Mouse (Mus musculus): ENCODE data around the gene Synpr.
"Not testable (repeated sequence)": the region's sequence is repeated elsewhere in the genome, so short reads cannot be mapped to it uniquely, and the experiment has no call there.

Synpr gene

DNA sequence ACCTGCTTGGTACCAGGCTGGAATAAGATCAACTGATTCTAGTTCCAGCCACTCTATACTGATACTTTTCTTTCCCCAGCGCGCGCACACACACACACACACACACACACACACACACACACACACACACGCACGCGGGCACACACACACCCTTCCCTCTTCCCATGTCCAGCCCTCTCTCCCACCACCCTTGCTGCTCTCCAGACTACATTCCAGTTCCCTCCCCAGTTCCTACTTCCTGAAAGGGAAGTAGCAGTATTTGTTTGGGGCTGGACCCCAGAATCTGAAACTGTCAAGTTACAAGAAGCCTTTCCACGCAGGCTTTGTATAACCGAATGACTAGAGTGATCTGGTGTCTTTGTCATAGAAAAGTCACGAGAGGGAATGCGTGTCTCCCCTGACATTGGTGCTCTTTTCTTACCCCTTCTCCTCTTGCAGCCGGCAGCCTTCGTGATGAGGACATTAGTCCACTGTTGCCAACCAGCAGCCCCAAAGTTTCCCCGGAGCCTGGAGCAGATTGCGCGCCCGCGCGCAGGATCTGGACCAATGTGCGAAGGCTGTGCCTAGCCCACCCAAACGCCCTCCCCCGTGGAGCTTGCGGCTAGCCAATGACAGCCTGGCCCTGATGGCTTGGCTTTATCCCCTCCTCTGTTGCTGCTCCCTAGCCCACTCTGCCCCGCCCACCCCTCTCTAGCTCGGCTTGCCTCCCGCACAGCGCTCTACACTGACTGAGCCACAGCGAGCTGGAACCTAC, at the start of gene Synpr:
Gene Synpr (plus strand): TSS at position 690 of the 754 bp plus-strand sequence.
- no peak for DNase-seq

- DNase-seq = no peak
Measured at GRCm38 (mm10) chr14:13236929-13237328, 47.7 kb upstream of the Synpr start.

GRCm38 (mm10) chr14:13247431-13247830, 37.1 kb upstream of the Synpr start:
- DNase-seq = no peak

DNA sequence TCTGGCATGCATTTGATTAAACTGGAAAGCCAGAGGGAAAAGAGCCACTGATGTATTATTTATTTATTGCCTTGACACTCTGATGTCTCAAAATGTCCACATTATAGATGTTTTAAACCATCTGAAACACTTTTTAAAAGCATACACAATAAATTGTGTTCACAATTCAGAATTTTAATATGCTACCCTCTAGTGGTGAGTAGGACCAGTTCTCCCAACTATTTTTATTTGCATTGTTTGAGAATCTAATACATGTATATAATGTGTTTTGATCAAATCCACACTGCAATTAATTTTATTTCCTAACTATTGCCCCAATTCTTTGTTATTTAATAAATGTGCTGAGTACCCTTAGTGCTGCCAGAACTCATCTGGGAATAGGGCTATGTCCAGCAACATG, 35.2 kb upstream of the Synpr start:
- no peak for DNase-seq

DNA sequence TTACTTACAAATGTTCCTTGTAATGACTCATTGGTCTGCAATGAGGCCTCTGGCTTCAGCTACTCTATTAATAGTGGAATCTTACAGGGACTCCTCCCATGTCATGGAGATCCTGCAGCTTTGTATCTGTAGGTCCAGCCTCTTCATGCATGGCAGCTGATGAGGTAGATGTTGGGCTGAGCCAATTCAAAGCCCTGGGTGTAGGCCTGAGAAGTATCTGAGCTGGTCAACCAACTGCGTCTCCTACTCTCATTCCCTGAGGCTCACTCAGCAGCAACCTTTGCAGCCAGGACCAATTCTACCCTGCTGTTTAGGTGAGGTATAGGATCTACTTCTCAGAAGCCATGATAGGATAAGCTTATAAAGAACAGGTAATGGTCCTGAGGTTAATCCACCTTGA, 32.0 kb upstream of the Synpr start:
- DNase-seq = no peak

- not testable (repeated sequence) for DNase-seq
Measured at GRCm38 (mm10) chr14:13254741-13255140, 29.8 kb upstream of the Synpr start.

DNA sequence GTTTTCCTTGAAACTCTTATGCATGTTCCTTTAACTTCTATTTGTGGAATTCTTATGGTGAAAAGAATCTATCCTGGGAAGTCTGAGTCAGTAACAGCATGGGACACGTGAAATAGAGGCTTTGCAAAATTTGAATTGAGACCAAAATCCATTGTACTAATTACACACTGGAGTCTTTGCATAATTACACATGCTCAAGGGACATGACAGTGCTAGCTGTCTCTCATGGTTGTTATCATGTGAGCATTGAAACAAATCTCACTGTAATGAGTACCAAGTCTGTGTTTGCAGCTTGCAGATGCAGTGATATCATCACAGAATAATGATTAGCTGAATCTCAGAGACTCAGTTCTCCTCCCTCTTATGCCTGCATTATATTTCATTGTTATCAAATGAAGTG, 22.2 kb upstream of the Synpr start:
- DNase-seq = no peak

DNA sequence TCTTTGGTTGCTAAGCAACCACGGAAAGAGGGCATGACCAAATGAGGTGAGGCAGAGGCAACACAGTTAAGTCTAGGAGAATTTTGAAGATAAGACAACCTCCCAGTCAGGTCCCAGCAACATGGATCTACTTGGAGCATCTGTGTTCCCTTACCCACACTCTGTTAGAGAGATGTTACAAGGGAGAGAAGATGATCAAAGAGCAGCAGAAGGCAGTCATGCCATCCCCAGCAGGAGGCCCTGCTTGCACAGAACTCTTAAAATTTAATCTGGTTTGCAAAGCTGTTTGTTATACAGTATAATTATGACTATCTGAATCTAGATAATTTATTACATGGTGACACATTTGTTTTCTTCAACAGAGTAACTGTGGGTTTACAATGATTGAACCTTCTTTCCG, 18.2 kb upstream of the Synpr start:
- no peak for DNase-seq

- no peak for DNase-seq
Measured at GRCm38 (mm10) chr14:13267181-13267580, 17.4 kb upstream of the Synpr start.

GRCm38 (mm10) chr14:13283211-13283610, 1.4 kb upstream of the Synpr start:
- no peak for DNase-seq

DNA sequence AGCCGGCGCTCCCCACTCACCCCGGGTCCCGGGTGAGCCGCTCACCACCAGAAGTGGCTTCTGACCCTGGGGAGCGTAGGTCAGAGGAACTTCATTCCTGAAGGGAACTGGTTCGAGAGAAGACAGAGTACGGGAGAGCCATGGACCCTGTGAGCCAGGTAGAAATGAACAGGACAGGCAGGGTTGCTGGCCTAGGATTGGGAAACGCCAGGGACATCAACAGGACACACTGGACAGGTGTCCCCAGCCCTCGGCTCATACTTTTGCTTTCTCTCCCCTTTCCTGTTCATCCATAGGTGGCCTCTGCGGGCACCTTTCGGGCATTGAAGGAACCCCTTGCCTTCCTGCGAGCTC, 242 bp downstream of the Synpr start:
- no peak for DNase-seq

DNA sequence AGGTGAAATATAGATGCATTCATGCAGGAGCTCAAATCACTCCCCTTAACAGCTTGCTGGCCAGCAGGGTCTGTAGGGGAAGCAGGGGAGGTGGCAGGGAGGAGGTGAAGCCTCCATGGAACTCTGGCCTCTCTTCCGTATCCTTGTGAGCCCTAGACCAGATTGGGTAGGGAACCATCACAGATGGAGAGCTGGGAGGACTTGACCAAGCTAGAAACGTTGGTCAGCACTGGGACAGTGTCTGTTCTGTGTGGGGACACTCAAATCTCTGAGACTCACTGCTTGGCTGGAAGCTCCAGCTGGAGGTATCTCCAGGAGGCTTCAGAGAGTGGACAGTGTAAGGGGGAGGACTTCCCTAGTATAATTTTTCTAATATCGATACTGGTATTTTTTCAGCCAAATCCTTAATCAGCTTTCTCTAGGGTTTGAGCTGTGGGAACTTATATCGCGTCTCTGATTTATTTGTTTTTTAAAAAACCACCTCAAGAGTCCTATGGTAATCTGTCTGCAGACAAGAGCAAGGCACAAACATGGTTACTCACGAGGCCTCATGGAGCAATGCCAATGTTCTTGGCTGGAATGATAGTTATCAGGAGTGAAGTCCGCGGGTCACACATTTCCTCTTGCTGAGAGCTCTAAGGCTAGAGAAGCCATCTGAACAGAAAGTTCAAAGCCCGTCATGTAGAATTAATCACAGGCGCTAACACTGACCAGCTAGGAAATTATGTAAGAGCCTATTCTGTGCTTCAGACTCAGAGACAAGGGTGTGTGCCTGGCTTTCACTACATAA, 956 bp downstream of the Synpr start:
- no peak for DNase-seq

- no peak for DNase-seq
Measured at GRCm38 (mm10) chr14:13294200-13294599, 9.6 kb downstream of the Synpr start.

DNA sequence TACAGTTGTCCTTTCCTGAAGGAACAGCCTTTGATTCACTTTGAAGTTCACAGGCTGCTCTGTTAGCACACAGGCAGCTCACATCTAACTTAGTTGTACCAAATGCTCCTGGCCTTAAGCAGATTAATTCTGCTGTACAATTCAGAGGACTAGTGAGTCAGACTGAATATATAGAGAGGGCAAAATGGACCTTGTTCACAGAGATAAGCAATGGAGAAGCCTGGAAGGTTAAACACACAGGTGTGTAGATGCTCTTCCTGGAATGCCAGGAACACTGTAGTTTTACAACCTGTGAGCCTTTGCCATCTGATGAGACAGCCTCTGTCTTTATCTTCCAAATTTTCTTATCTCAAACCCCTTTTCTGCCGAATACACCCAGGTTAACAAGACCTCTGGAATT, 29.7 kb downstream of the Synpr start:
- no peak for DNase-seq

DNA sequence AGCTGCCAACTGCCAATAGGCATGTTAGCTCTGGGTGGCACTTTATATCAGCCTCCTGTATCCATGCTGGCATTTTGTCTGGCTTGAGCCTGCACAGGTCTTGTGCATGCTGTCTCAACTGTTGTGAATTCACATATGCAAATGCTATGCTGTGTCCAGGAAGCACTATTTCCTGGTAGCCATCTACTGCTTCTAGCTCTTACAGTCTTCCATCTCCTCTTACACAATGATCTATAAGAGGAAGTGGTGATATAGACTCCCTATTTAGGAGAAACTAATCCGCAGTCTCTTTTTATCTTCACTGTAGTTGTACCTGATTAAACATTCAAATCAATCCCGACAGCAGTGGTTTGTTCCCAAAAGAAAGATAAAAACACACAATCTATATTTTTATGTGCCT, 43.9 kb downstream of the Synpr start:
- DNase-seq = no peak

DNA sequence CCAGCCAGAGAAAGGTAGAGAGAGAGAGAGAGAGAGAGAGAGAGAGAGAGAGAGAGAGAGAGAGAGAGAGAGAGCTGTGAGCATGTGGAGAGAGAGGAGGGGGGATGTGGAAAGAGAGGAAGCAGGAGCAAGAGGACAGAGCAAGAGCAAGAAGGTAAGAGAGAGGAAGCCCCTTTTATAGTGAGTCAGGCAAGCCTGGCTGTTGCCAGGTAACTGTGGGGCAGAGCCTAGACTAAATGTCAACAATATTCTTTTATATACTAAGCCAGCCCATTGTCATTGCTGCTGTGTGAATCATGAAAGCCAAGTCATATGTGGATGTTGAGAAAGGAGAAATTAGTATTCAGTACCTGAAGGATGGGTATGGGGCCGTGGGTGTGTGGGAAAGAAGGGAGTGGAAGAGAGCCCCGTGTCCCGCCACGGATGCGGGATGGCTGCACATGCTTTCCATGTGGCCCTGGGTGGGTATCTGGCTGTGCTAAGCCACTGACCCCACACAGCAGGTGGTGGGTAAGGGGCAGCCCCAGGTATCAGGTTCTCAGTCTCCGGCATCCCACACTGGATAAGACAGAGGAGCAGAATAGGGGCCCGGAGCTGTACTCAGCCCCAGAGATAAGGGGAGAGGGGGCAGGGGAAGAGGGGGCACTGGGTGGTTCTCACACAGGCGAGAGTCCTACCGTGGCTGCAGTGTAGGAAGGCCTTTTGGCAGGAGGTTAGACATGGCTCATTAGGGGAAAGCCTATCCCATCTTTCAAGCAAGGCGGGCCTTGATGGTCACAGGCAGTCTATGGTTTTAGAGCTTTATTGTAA, 48.1 kb downstream of the Synpr start:
- DNase-seq = no peak

- DNase-seq = no peak
Measured at GRCm38 (mm10) chr14:13333372-13333771, 48.8 kb downstream of the Synpr start.

GRCm38 (mm10) chr14:13336162-13336561, 51.6 kb downstream of the Synpr start:
- no peak for DNase-seq

DNA sequence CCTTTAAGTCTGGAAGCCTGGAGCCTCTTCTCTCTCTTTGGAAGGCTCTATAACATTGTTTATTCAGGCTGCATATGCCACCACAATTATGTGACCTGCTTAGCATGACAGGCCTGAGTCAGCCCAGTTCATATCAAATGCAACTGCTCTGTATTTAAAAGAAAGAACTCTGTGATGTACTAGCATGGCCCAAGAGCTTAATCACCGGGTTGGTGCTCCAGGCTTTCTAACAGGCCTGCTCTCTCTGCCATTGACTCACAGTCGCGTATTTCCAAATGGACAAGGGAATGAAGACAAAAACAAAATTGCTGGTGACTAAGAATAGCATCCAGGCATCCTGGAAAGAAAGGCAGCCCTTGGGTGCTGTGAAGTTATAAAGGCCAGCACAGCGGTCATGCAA, 56.1 kb downstream of the Synpr start:
- no peak for DNase-seq

DNA sequence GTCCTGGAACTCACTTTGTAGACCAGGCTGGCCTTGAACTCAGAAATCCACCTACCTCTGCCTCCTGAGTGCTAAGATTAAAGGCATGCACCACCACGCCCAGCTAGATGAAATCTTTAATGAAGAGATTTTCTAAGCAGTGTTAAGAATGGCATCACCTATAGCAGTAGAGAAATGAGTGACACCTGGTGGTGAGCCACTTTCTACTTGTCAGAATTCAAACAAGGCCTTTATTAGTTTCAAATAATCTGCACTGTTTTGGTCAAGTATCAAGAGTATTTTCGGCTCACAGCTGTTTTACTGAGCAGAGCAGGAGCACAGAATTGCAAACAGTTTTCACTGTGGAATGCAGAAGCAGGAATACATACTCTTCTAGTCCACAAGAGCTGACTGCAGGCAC, 59.7 kb downstream of the Synpr start:
- no peak for DNase-seq

DNA sequence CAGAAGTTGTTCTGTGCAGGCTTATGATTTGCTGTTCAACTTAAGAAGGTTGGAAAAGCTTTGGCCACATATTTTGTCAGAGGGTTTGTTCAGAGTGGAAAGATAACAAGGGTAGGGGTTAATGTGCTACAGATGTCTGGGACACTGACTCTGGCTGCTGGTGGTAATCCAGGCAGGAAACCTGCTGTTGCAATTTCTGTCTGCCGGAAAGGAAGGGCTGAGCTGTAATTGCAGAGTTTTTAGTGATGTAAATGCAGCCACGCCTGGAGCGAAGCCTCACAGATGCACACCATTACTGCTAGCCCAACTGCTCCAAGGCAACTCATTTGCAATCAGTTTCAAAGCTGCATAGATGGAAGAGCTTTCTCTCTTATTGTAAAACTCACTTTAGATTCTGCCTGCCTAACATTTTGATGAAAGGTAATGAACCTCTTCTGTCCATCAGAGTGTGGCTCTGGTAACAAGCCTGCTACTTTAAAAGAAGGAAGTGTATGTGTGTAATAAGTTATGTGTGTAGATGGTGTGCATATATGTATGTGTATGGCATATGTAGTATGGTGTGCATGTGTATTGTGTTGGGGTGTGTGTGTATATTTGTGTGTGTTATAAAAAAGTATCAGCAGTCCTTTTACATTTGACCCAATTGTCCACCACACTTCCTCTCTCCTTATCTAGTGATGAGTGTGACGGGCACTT, 64.7 kb downstream of the Synpr start:
- no peak for DNase-seq

DNA sequence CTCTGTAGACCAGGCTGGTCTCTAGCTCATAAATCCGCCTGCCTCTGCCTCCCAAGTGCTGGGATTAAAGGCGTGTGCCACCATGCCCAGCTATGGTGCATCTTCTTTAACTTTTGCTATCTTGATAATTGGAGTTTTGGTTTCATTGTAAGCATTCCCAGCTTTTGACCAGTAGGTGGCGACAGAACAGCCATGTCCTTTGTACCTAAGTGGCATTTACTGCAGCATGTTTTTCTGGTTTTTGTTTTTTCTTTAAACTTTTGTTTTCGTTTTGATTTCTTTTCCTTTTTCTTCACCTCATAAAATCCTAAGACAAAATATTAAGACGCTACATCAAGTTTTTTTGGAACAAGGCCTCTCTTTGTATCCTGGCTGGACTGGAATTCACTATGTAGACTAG, 69.6 kb downstream of the Synpr start:
- DNase-seq = no peak

All from kidney, adult 11 months (tissue).